ENCODE assay signal across 9 mouse cellular contexts in genomic region chr12:41314811-41315461, GRCm38 (mm10).
DNase-seq lines count a peak whose midpoint lies in the region; ATAC-seq and TF ChIP-seq lines count a peak whose summit lies in the region.
"Had no signal": no experiment of that assay in that cellular context is flagged by ENCODE, and none has a peak within 500 bp of the region (broad histone marks: within the 10 kb centered on the region; RNA-seq: fewer than 3 reads in every experiment).

No protein-coding gene starts in this region.

- H3K27ac ChIP-seq in stomach, embryonic 14.5 days (ENCODE audit: low read length) = no peak overlapping the region
- no peak overlapping the region for H3K27ac ChIP-seq in stomach, postnatal 0 days (replicated peaks)
- H3K27ac ChIP-seq in forebrain, embryonic 13.5 days = 0 out of 2 replicates have a peak overlapping the region, but pooled peaks have one; percentile 45
- no peak overlapping the region for H3K27ac ChIP-seq in limb, embryonic 15.5 days
- H3K27ac ChIP-seq: liver, embryonic 15.5 days had no signal

- TF ChIP-seq EP300 in stomach, postnatal 0 days (optimal IDR thresholded peaks at IDR 0.05) = no peak

- H3K4me1 ChIP-seq in stomach, embryonic 14.5 days (ENCODE audit: control insufficient read depth, insufficient read depth, low read length) = no peaks in the 10 kb centered on the region
- no peaks in the 10 kb centered on the region for H3K4me1 ChIP-seq in stomach, postnatal 0 days (replicated peaks; ENCODE audit: control insufficient read depth, insufficient read depth)
- peaks cover 20% of the 10 kb centered on the region for H3K4me1 ChIP-seq in forebrain, embryonic 13.5 days
- H3K4me1 ChIP-seq in limb, embryonic 15.5 days = no peaks in the 10 kb centered on the region
- H3K4me1 ChIP-seq: liver, embryonic 15.5 days had no signal

- no peak overlapping the region for H3K9ac ChIP-seq in stomach, embryonic 14.5 days (replicated peaks; ENCODE audit: low read depth, low read length)
- no peak overlapping the region for H3K9ac ChIP-seq in stomach, postnatal 0 days (ENCODE audit: low read length)
- H3K9ac ChIP-seq in forebrain, embryonic 13.5 days = peak overlapping the region; percentile 45
- no peak overlapping the region for H3K9ac ChIP-seq in limb, embryonic 15.5 days
- H3K9ac ChIP-seq: liver, embryonic 15.5 days had no signal

- 0 out of 2 replicates have a peak overlapping the region, but pooled peaks have one; percentile 15 for H3K4me2 ChIP-seq in stomach, embryonic 14.5 days (replicated peaks; ENCODE audit: low read depth, low read length)
- H3K4me2 ChIP-seq in stomach, postnatal 0 days (replicated peaks; ENCODE audit: low read depth) = no peak overlapping the region
- peak overlapping the region; percentile 49 for H3K4me2 ChIP-seq in forebrain, embryonic 13.5 days
- H3K4me2 ChIP-seq in limb, embryonic 15.5 days = 0 out of 2 replicates have a peak overlapping the region, but pooled peaks have one; percentile 1
- H3K4me2 ChIP-seq: liver, embryonic 15.5 days had no signal

- H3K4me3 ChIP-seq in stomach, embryonic 14.5 days (ENCODE audit: low read depth, low read length) = no peak overlapping the region
- no peak overlapping the region for H3K4me3 ChIP-seq in stomach, postnatal 0 days (ENCODE audit: low read depth, low read length)
- no peak overlapping the region for H3K4me3 ChIP-seq in forebrain, embryonic 13.5 days
- no peak overlapping the region for H3K4me3 ChIP-seq in limb, embryonic 15.5 days
- H3K4me3 ChIP-seq: liver, embryonic 15.5 days had no signal

- no peaks in the 10 kb centered on the region for H3K36me3 ChIP-seq in stomach, embryonic 14.5 days (ENCODE audit: control insufficient read depth, insufficient read depth, low read length)
- no peaks in the 10 kb centered on the region for H3K36me3 ChIP-seq in stomach, postnatal 0 days (ENCODE audit: control insufficient read depth, insufficient read depth, low read length)
- H3K36me3 ChIP-seq in forebrain, embryonic 13.5 days (ENCODE audit: poor library complexity, severe bottlenecking) = no peaks in the 10 kb centered on the region
- H3K36me3 ChIP-seq in limb, embryonic 15.5 days = no peaks in the 10 kb centered on the region
- H3K36me3 ChIP-seq: liver, embryonic 15.5 days had no signal

- ATAC-seq in stomach, embryonic 14.5 days (ENCODE audit: insufficient number of reproducible peaks, insufficient read depth, low FRiP score, low read depth) = no peak
- ATAC-seq in stomach, postnatal 0 days (ENCODE audit: low FRiP score, low TSS enrichment) = no peak
- peak; percentile 63 for ATAC-seq in forebrain, embryonic 13.5 days
- no peak for ATAC-seq in limb, embryonic 15.5 days (ENCODE audit: insufficient number of reproducible peaks, low FRiP score, low TSS enrichment, low read depth)

- no peak for TF ChIP-seq CTCF in stomach, postnatal 0 days (IDR thresholded peaks at IDR 0.05; ENCODE audit: low read depth)

- no peak for DNase-seq in stomach, postnatal 0 days (ENCODE audit: low spot score)
- DNase-seq in adipocyte (ENCODE audit: low spot score) = no peak
- no peak for DNase-seq in adrenal gland, postnatal 14 days
- DNase-seq in heart, adult 11 months = no peak
- DNase-seq: gastrocnemius, postnatal 10 days had no signal

- H3K27me3 ChIP-seq in stomach, embryonic 14.5 days (ENCODE audit: control insufficient read depth, insufficient read depth, low read length) = no peaks in the 10 kb centered on the region
- H3K27me3 ChIP-seq in stomach, postnatal 0 days (ENCODE audit: control insufficient read depth, insufficient read depth, low read length) = no peaks in the 10 kb centered on the region
- H3K27me3 ChIP-seq in forebrain, embryonic 13.5 days = no peaks in the 10 kb centered on the region
- H3K27me3 ChIP-seq in limb, embryonic 15.5 days = no peaks in the 10 kb centered on the region
- H3K27me3 ChIP-seq: liver, embryonic 15.5 days had no signal

- H3K9me3 ChIP-seq in stomach, embryonic 14.5 days (ENCODE audit: control insufficient read depth, low read depth, low read length) = no peaks in the 10 kb centered on the region
- no peaks in the 10 kb centered on the region for H3K9me3 ChIP-seq in stomach, postnatal 0 days (ENCODE audit: control insufficient read depth, low read length)
- no peaks in the 10 kb centered on the region for H3K9me3 ChIP-seq in forebrain, embryonic 13.5 days (replicated peaks)
- no peaks in the 10 kb centered on the region for H3K9me3 ChIP-seq in limb, embryonic 15.5 days
- H3K9me3 ChIP-seq: liver, embryonic 15.5 days had no signal

- whole genome bisulfite sequencing in stomach, embryonic 14.5 days = 17% methylated on average over 11 of the region's 11 CpGs
- WGBS in stomach, postnatal 0 days = 35% methylated on average over 11 of the region's 11 CpGs
- WGBS in forebrain, embryonic 13.5 days = 3% methylated on average over 11 of the region's 11 CpGs
- WGBS in limb, embryonic 15.5 days = 20% methylated on average over 11 of the region's 11 CpGs
